Mouse (Mus musculus): ENCODE measurements around the gene D430019H16Rik. TPM values are rescaled to one million over a fixed set of nuclear protein-coding genes. Genes with fewer than 3 reads are reported as not detected.

The D430019H16Rik gene
- total and polyA plus RNA-seq, 3 experiments: 0.05 TPM; not detected in 2

DNA sequence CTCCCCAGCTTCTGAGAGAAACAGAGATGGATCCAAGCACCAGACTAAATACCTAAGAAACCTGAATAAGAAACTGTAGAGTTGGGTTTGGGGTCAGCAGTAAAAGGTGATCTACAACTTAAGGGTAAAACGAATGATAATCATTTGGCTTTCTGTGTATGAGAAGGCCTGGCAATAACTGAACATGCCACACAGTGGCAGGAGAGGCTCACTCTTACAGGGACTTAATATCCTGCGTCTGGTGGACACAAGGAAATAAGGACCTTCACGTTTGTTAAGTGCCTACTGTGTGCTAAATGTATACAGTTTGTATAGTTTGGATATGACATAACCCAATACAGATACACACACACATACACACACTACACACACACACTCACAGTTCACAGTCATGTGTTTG is 21.8 kb upstream of the D430019H16Rik start:
- ATAC-seq (ENCODE audit: extremely low read depth, insufficient number of reproducible peaks, low FRiP score, poor library complexity, severe bottlenecking) (no peak), DNase-seq (ENCODE audit: low spot score) (no peak)
- Histone ChIP-seq H3K9me3 (replicated peaks) (peaks cover 59% of the 10 kb centered on the region), H3K4me1 (ENCODE audit: insufficient read depth, low read depth, low read length) (no peaks in the 10 kb centered on the region), H3K27me3 (ENCODE audit: insufficient read depth, low read length) (no peaks in the 10 kb centered on the region), H3K36me3 (replicated peaks) (no peaks in the 10 kb centered on the region), H3K4me3 (ENCODE audit: low read depth, low read length) (no peak overlapping the region)
- TF ChIP-seq GATA1 (IDR thresholded peaks at IDR 0.05; ENCODE audit: borderline replicate concordance, low read length) (no peak), CTCF (IDR thresholded peaks at IDR 0.05; ENCODE audit: low read depth, low read length) (no peak), GATA2 (IDR thresholded peaks at IDR 0.05; ENCODE audit: borderline replicate concordance, low read depth, low read length) (no peak), POLR2AphosphoS5 (IDR thresholded peaks at IDR 0.05; ENCODE audit: insufficient replicate concordance, low read depth, low read length) (no peak), TAL1 (conservative IDR thresholded peaks at IDR 0.05; ENCODE audit: low read depth, low read length) (no peak)

- ATAC-seq (ENCODE audit: extremely low read depth, insufficient number of reproducible peaks, low FRiP score, poor library complexity, severe bottlenecking) (no peak), DNase-seq (ENCODE audit: low spot score) (no peak)
- Histone ChIP-seq H3K36me3 (replicated peaks) (no peaks in the 10 kb centered on the region), H3K27me3 (ENCODE audit: insufficient read depth, low read length) (no peaks in the 10 kb centered on the region), H3K9me3 (replicated peaks) (peaks cover 60% of the 10 kb centered on the region), H3K4me3 (ENCODE audit: low read depth, low read length) (no peak overlapping the region), H3K4me1 (ENCODE audit: insufficient read depth, low read depth, low read length) (no peaks in the 10 kb centered on the region)
- TF ChIP-seq TAL1 (conservative IDR thresholded peaks at IDR 0.05; ENCODE audit: low read depth, low read length) (no peak), GATA2 (IDR thresholded peaks at IDR 0.05; ENCODE audit: borderline replicate concordance, low read depth, low read length) (no peak), GATA1 (IDR thresholded peaks at IDR 0.05; ENCODE audit: borderline replicate concordance, low read length) (no peak), POLR2AphosphoS5 (IDR thresholded peaks at IDR 0.05; ENCODE audit: insufficient replicate concordance, low read depth, low read length) (no peak), CTCF (IDR thresholded peaks at IDR 0.05; ENCODE audit: low read depth, low read length) (no peak)
These were observed 20.8 kb upstream of the D430019H16Rik start for GRCm38 (mm10) chr12:105432807-105433206.

DNA sequence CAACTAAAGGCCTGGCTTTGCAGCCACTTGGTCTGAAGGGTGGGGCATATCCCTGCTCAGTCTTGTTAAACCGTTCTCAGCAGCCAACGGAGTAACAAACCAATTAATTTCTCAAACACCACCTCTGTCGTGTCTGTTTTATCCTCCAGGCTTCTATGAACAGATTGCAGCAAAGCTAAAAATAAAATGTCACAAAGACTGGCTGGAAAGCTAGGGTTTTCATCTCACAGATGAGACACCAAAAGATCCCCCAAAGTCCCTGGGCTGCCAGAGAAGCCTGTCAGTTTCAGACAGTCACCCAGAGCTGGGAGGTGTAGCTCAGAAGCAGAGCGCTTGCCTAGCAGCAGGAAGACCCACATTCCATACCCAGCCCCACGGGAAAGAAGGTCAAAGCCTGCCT is 15.4 kb upstream of the D430019H16Rik start:
- DNase-seq (ENCODE audit: low spot score): no peak
- no peaks in the 10 kb centered on the region for H3K27me3 ChIP-seq (ENCODE audit: insufficient read depth, low read length)
- no peak overlapping the region for H3K4me3 ChIP-seq (ENCODE audit: low read depth, low read length)
- H3K36me3 ChIP-seq (replicated peaks): no peaks in the 10 kb centered on the region
- no peaks in the 10 kb centered on the region for H3K4me1 ChIP-seq (ENCODE audit: insufficient read depth, low read depth, low read length)
- TF ChIP-seq GATA1 (IDR thresholded peaks at IDR 0.05; ENCODE audit: borderline replicate concordance, low read length) (no peak), CTCF (IDR thresholded peaks at IDR 0.05; ENCODE audit: low read depth, low read length) (no peak), TAL1 (conservative IDR thresholded peaks at IDR 0.05; ENCODE audit: low read depth, low read length) (no peak), GATA2 (IDR thresholded peaks at IDR 0.05; ENCODE audit: borderline replicate concordance, low read depth, low read length) (no peak), POLR2AphosphoS5 (IDR thresholded peaks at IDR 0.05; ENCODE audit: insufficient replicate concordance, low read depth, low read length) (no peak)
- peaks cover 60% of the 10 kb centered on the region for H3K9me3 ChIP-seq (replicated peaks)
- ATAC-seq (ENCODE audit: extremely low read depth, insufficient number of reproducible peaks, low FRiP score, poor library complexity, severe bottlenecking): no peak

DNA sequence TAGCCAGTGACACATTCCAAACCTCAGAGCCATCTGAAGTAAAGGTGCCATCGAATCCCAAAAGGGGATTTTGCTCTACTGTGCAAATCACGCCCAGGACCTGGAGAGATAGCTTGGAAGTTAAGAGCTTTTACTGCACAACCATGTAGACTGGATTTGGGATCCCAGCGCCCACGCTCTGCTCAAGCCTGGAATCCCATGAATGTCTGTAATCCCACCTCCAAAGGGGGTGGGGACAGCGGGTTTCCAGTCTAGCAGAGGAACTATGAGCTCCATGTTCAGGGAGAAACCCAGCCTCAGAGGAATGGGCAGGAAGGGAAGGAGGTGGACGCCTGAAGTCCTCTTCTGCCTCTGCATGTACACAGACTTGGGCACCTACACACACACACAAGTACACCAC is 13.7 kb upstream of the D430019H16Rik start:
- Histone ChIP-seq H3K9me3 (replicated peaks) (peaks cover 63% of the 10 kb centered on the region), H3K4me1 (ENCODE audit: insufficient read depth, low read depth, low read length) (no peaks in the 10 kb centered on the region), H3K4me3 (ENCODE audit: low read depth, low read length) (no peak overlapping the region), H3K27me3 (ENCODE audit: insufficient read depth, low read length) (no peaks in the 10 kb centered on the region), H3K36me3 (replicated peaks) (no peaks in the 10 kb centered on the region)
- no peak for DNase-seq (ENCODE audit: low spot score)
- no peak for TF ChIP-seq TAL1 (conservative IDR thresholded peaks at IDR 0.05; ENCODE audit: low read depth, low read length)
- no peak for TF ChIP-seq CTCF (IDR thresholded peaks at IDR 0.05; ENCODE audit: low read depth, low read length)
- TF ChIP-seq GATA2 (IDR thresholded peaks at IDR 0.05; ENCODE audit: borderline replicate concordance, low read depth, low read length): no peak
- TF ChIP-seq POLR2AphosphoS5 (IDR thresholded peaks at IDR 0.05; ENCODE audit: insufficient replicate concordance, low read depth, low read length): no peak
- no peak for TF ChIP-seq GATA1 (IDR thresholded peaks at IDR 0.05; ENCODE audit: borderline replicate concordance, low read length)
- ATAC-seq (ENCODE audit: extremely low read depth, insufficient number of reproducible peaks, low FRiP score, poor library complexity, severe bottlenecking): no peak

- no peaks in the 10 kb centered on the region for H3K4me1 ChIP-seq (ENCODE audit: insufficient read depth, low read depth, low read length)
- DNase-seq (ENCODE audit: low spot score) (no peak), ATAC-seq (ENCODE audit: extremely low read depth, insufficient number of reproducible peaks, low FRiP score, poor library complexity, severe bottlenecking) (no peak)
- no peak overlapping the region for H3K4me3 ChIP-seq (ENCODE audit: low read depth, low read length)
- H3K36me3 ChIP-seq (replicated peaks): no peaks in the 10 kb centered on the region
- H3K9me3 ChIP-seq (replicated peaks): peaks cover 80% of the 10 kb centered on the region
- no peak for TF ChIP-seq CTCF (IDR thresholded peaks at IDR 0.05; ENCODE audit: low read depth, low read length)
- TF ChIP-seq GATA2 (IDR thresholded peaks at IDR 0.05; ENCODE audit: borderline replicate concordance, low read depth, low read length): no peak
- no peak for TF ChIP-seq POLR2AphosphoS5 (IDR thresholded peaks at IDR 0.05; ENCODE audit: insufficient replicate concordance, low read depth, low read length)
- no peak for TF ChIP-seq TAL1 (conservative IDR thresholded peaks at IDR 0.05; ENCODE audit: low read depth, low read length)
- TF ChIP-seq GATA1 (IDR thresholded peaks at IDR 0.05; ENCODE audit: borderline replicate concordance, low read length): no peak
- H3K27me3 ChIP-seq (ENCODE audit: insufficient read depth, low read length): no peaks in the 10 kb centered on the region
These were observed 10.1 kb upstream of the D430019H16Rik start for GRCm38 (mm10) chr12:105443569-105443968.

DNA sequence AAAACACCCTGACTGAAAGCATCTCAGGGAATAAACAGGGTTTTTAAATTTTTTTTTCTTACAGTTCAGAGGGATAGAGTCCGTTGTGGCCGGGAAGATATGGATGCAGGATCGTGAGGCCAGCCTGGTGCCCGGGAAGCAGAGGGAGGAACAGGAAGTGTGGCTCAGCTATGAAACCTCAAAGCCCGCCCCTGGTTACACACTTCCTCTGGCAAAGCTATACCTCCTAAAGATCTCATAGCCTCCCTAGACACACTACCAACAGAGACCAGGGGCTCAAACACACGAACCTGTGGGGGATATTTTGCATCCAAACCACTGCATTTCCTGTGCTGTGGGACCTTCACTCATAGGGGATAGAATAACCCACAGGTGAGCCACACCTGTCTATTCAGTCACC is 7.9 kb upstream of the D430019H16Rik start:
- H3K9me3 ChIP-seq (replicated peaks): peaks cover 81% of the 10 kb centered on the region
- H3K4me1 ChIP-seq (ENCODE audit: insufficient read depth, low read depth, low read length): no peaks in the 10 kb centered on the region
- no peak for ATAC-seq (ENCODE audit: extremely low read depth, insufficient number of reproducible peaks, low FRiP score, poor library complexity, severe bottlenecking)
- no peak for TF ChIP-seq TAL1 (conservative IDR thresholded peaks at IDR 0.05; ENCODE audit: low read depth, low read length)
- no peak for TF ChIP-seq POLR2AphosphoS5 (IDR thresholded peaks at IDR 0.05; ENCODE audit: insufficient replicate concordance, low read depth, low read length)
- no peak for TF ChIP-seq GATA2 (IDR thresholded peaks at IDR 0.05; ENCODE audit: borderline replicate concordance, low read depth, low read length)
- TF ChIP-seq GATA1 (IDR thresholded peaks at IDR 0.05; ENCODE audit: borderline replicate concordance, low read length): no peak
- H3K27me3 ChIP-seq (ENCODE audit: insufficient read depth, low read length): no peaks in the 10 kb centered on the region
- H3K4me3 ChIP-seq (ENCODE audit: low read depth, low read length): no peak overlapping the region
- DNase-seq (ENCODE audit: low spot score): no peak
- no peaks in the 10 kb centered on the region for H3K36me3 ChIP-seq (replicated peaks)
